Mouse (Mus musculus) megakaryocyte-erythroid progenitor cell, adult 5-6 weeks (primary cell): Measurements from ENCODE around the gene Gm17402. TPM values are rescaled to one million over a fixed set of nuclear protein-coding genes. Genes with fewer than 3 reads are reported as not detected.

Experiments
- total RNA-seq, 2 experiments: library from RNA; stranded (forward) in 1 of 2; stranded (reverse) in 1 of 2; fragments of 200-1000, 215-1000 nt in 1 of 2; fragments of >200 nt in 1 of 2; fragmentation: Nextera tagmentation in 1 of 2; gene quantifications; 2 replicates each; pipeline ENCODE4 v1.2.3; 2014 to 2017

The Gm17402 gene
- total RNA-seq, 2 experiments from 2014 or later: not detected

Other genes starting within 250 kb of the Gm17402 start
- gene Mlf1, start 1.1 kb downstream of the Gm17402 start, total RNA-seq (2014; fragmentation: Nextera tagmentation): not detected in 2 replicates
- gene Mlf1, start 1.1 kb downstream of the Gm17402 start, total RNA-seq (2017): not detected in 2 replicates
- 43.2 and 58.5 TPM in 2 replicates for gene Gfm1, start 54.9 kb upstream of the Gm17402 start, total RNA-seq (2014; fragmentation: Nextera tagmentation)
- 95.9 and 175 TPM in 2 replicates for gene Gfm1, start 54.9 kb upstream of the Gm17402 start, total RNA-seq (2017)
- 9.2 and 11.6 TPM in 2 replicates for gene Lxn, start 88.8 kb upstream of the Gm17402 start, total RNA-seq (2014; fragmentation: Nextera tagmentation)
- gene Lxn, start 88.8 kb upstream of the Gm17402 start, total RNA-seq (2017): 2.4 and 5.7 TPM in 2 replicates
- gene Rarres1, start 140.4 kb upstream of the Gm17402 start, total RNA-seq (2014; fragmentation: Nextera tagmentation): not detected in 2 replicates
- not detected in 2 replicates for gene Rarres1, start 140.4 kb upstream of the Gm17402 start, total RNA-seq (2017)
- gene Mfsd1, start 207.6 kb upstream of the Gm17402 start, total RNA-seq (2014; fragmentation: Nextera tagmentation): 24.4 and 25.0 TPM in 2 replicates
- 120 and 133 TPM in 2 replicates for gene Mfsd1, start 207.6 kb upstream of the Gm17402 start, total RNA-seq (2017)